Mouse (Mus musculus) liver, embryonic 11.5 days (tissue): Measurements from ENCODE around the gene Prm3. TPM values are rescaled to one million over a fixed set of nuclear protein-coding genes. Genes with fewer than 3 reads are reported as not detected.
A peak's percentile ranks its signal among the peaks of the same experiment; 100 is the strongest.

Source experiments
- ATAC-seq: fragments of 200-750 bp; cut with Nextera tagmentation; replicated peaks from 2 replicates; pipeline ENCODE4 v1.8.0; 2017; ENCODE audit warnings: moderate number of reproducible peaks, mild to moderate bottlenecking, moderate TSS enrichment, moderate library complexity; ENCODE audit not compliant: low FRiP score
- DNase-seq: peaks from one replicate; pipeline ENCODE4 v3.0.0-alpha.2; 2017; ENCODE audit warnings: low spot score
- H3K27ac ChIP-seq: fragments of 300-500 bp; sonication (generic); 2 replicates; pipeline ENCODE4 v1.5.1; 2014; ENCODE audit warnings: mild to moderate bottlenecking, low read depth, low read length, control low read depth
- H3K27me3 ChIP-seq: fragments of 300-500 bp; sonication (generic); replicated peaks from 2 replicates; pipeline ENCODE4 v1.6.1; 2014; ENCODE audit warnings: low read length, mixed read lengths; ENCODE audit not compliant: control insufficient read depth, insufficient read depth
- H3K36me3 ChIP-seq: fragments of 300-500 bp; sonication (generic); 2 replicates; pipeline ENCODE4 v1.6.1; 2014; ENCODE audit warnings: mild to moderate bottlenecking, low read length, moderate library complexity, mixed read lengths; ENCODE audit not compliant: control insufficient read depth, insufficient read depth
- H3K4me1 ChIP-seq: fragments of 300-500 bp; sonication (generic); replicated peaks from 2 replicates; pipeline ENCODE4 v1.6.1; 2014; ENCODE audit warnings: low read length, mixed read lengths; ENCODE audit not compliant: control insufficient read depth, insufficient read depth
- H3K4me2 ChIP-seq: fragments of 300-500 bp; sonication (generic); 2 replicates; pipeline ENCODE4 v1.6.1; 2014; ENCODE audit warnings: mild to moderate bottlenecking, control low read depth, moderate library complexity
- H3K4me3 ChIP-seq: fragments of 300-500 bp; sonication (generic); 2 replicates; pipeline ENCODE4 v1.5.1; 2014; ENCODE audit warnings: low read depth, low read length, control low read depth
- H3K9ac ChIP-seq: fragments of 300-500 bp; sonication (generic); 2 replicates; pipeline ENCODE4 v1.6.1; 2014; ENCODE audit warnings: low read depth, low read length, control low read depth
- H3K9me3 ChIP-seq: fragments of 300-500 bp; sonication (generic); 2 replicates; pipeline ENCODE4 v1.6.1; 2016; ENCODE audit warnings: low read length, inconsistent platforms, mixed read lengths; ENCODE audit not compliant: control insufficient read depth
- WGBS: fragments of 180-500 bp; shearing (Covaris S2); extraction: QIAGEN DNeasy Blood & Tissue Kit; methylation state at CpG from one replicate; pipeline ENCODE4 v1.1.7; 2014; 5-methylcytosine and 5-hydroxymethylcytosine counted together
- polyA plus RNA-seq: library from polyadenylated mRNA; unstranded; fragments of >200 nt; fragmentation: Nextera tagmentation; extraction: Ambion mirVana; gene quantifications from 2 replicates; pipeline ENCODE4 v1.2.1, GENCODE M21; 2014

The Prm3 gene
- polyA plus RNA-seq, 1 experiment from 2014 or later, result not detected

GRCm38 (mm10) chr16:10782377-10783151 lies 8.2 kb downstream of the Prm3 start:
- Histone ChIP-seq H3K4me1 (peaks cover 24% of the 10 kb centered on the region), H3K4me2 (peak overlapping the region; percentile 100), H3K4me3 (no peak overlapping the region), H3K27ac (no peak overlapping the region; the same call in 1 of the 2 replicates), H3K27me3 (peaks cover 27% of the 10 kb centered on the region), H3K36me3 (no peaks in the 10 kb centered on the region), H3K9ac (no peak overlapping the region), H3K9me3 (no peaks in the 10 kb centered on the region)
- WGBS, result 42% methylated on average over 6 of the region's 6 CpGs
- no peak for DNase-seq
- ATAC-seq, result no peak

GRCm38 (mm10) chr16:10781862-10782371 lies 8.8 kb downstream of the Prm3 start:
- Histone ChIP-seq H3K9ac (no peak overlapping the region), H3K4me2 (no peak overlapping the region; the same call in 1 of the 2 replicates), H3K4me1 (peaks cover 23% of the 10 kb centered on the region), H3K27me3 (peaks cover 27% of the 10 kb centered on the region), H3K36me3 (no peaks in the 10 kb centered on the region), H3K4me3 (no peak overlapping the region), H3K27ac (no peak overlapping the region), H3K9me3 (no peaks in the 10 kb centered on the region)
- no peak for ATAC-seq
- 51% methylated on average over 9 of the region's 9 CpGs for WGBS
- no peak for DNase-seq

GRCm38 (mm10) chr16:10780631-10781120 lies 10.0 kb downstream of the Prm3 start:
- DNase-seq (no peak), ATAC-seq (no peak)
- Histone ChIP-seq H3K27ac (no peak overlapping the region), H3K36me3 (no peaks in the 10 kb centered on the region), H3K9ac (no peak overlapping the region), H3K4me1 (peaks cover 20% of the 10 kb centered on the region), H3K4me3 (no peak overlapping the region), H3K9me3 (no peaks in the 10 kb centered on the region), H3K4me2 (no peak overlapping the region), H3K27me3 (peaks cover 27% of the 10 kb centered on the region)
- WGBS, result 75% methylated on average over 5 of the region's 5 CpGs

GRCm38 (mm10) chr16:10777579-10778160 lies 13.0 kb downstream of the Prm3 start:
- Histone ChIP-seq H3K4me1 (peaks cover 13% of the 10 kb centered on the region), H3K36me3 (no peaks in the 10 kb centered on the region), H3K4me3 (no peak overlapping the region), H3K4me2 (no peak overlapping the region), H3K9ac (no peak overlapping the region), H3K27me3 (peaks cover 4% of the 10 kb centered on the region), H3K9me3 (no peaks in the 10 kb centered on the region), H3K27ac (no peak overlapping the region)
- DNase-seq, result no peak
- ATAC-seq, result no peak
- WGBS, result 64% methylated on average over 5 of the region's 5 CpGs

- Histone ChIP-seq H3K36me3 (no peaks in the 10 kb centered on the region), H3K4me2 (no peak overlapping the region), H3K9me3 (no peaks in the 10 kb centered on the region), H3K4me1 (peaks cover 16% of the 10 kb centered on the region), H3K27me3 (no peaks in the 10 kb centered on the region; the same call in 1 of the 2 replicates), H3K4me3 (no peak overlapping the region), H3K27ac (no peak overlapping the region), H3K9ac (no peak overlapping the region)
- no peak for ATAC-seq
- no peak for DNase-seq
- whole genome bisulfite sequencing, result 52% methylated on average over 7 of the region's 7 CpGs
Measured at GRCm38 (mm10) chr16:10776322-10776721, 14.4 kb downstream of the Prm3 start.

- ATAC-seq (no peak), DNase-seq (no peak)
- no peak overlapping the region for H3K27ac ChIP-seq
- H3K9me3 ChIP-seq, result no peaks in the 10 kb centered on the region
- H3K9ac ChIP-seq, result no peak overlapping the region
- no peaks in the 10 kb centered on the region; the same call in 1 of the 2 replicates for H3K27me3 ChIP-seq
- WGBS, result 23% methylated on average over 4 of the region's 4 CpGs
- H3K36me3 ChIP-seq, result no peaks in the 10 kb centered on the region
- H3K4me3 ChIP-seq, result no peak overlapping the region
- H3K4me1 ChIP-seq, result peaks cover 27% of the 10 kb centered on the region
- H3K4me2 ChIP-seq, result no peak overlapping the region
Measured at GRCm38 (mm10) chr16:10774726-10775125, 16.0 kb downstream of the Prm3 start.

- Histone ChIP-seq H3K4me2 (no peak overlapping the region), H3K4me3 (no peak overlapping the region), H3K9ac (no peak overlapping the region), H3K4me1 (peaks cover 33% of the 10 kb centered on the region), H3K36me3 (no peaks in the 10 kb centered on the region), H3K27ac (no peak overlapping the region), H3K27me3 (no peaks in the 10 kb centered on the region; the same call in none of the 2 replicates), H3K9me3 (no peaks in the 10 kb centered on the region)
- WGBS, result 75% methylated on average over 8 of the region's 8 CpGs
- DNase-seq (no peak), ATAC-seq (no peak)
Measured at GRCm38 (mm10) chr16:10773543-10773942, 17.2 kb downstream of the Prm3 start.

GRCm38 (mm10) chr16:10771769-10772510 lies 18.8 kb downstream of the Prm3 start:
- H3K4me2 ChIP-seq, result no peak overlapping the region

More at GRCm38 (mm10) chr16:10771769-10772510, 18.8 kb downstream of the Prm3 start:
- peak; percentile 62 for ATAC-seq
- H3K4me3 ChIP-seq, result no peak overlapping the region
- 49% methylated on average over 19 of the region's 19 CpGs for WGBS
- no peak overlapping the region for H3K27ac ChIP-seq
- H3K9me3 ChIP-seq, result no peaks in the 10 kb centered on the region
- no peak overlapping the region for H3K9ac ChIP-seq
- peaks cover 29% of the 10 kb centered on the region for H3K4me1 ChIP-seq
- H3K27me3 ChIP-seq, result peaks cover 3% of the 10 kb centered on the region; the same call in 1 of the 2 replicates
- no peak for DNase-seq
- no peaks in the 10 kb centered on the region for H3K36me3 ChIP-seq
